In genomic region chr15:83638196-83638899, GRCm38 (mm10) we compare ENCODE assay signal across 16 mouse cellular contexts. TPM values are rescaled to one million over a fixed set of nuclear protein-coding genes. Genes with fewer than 3 reads are reported as not detected.
DNase-seq lines count a peak whose midpoint lies in the region; ATAC-seq and TF ChIP-seq lines count a peak whose summit lies in the region.
"Had no signal": no experiment of that assay in that cellular context is flagged by ENCODE, and none has a peak within 500 bp of the region (broad histone marks: within the 10 kb centered on the region; RNA-seq: fewer than 3 reads in every experiment).

No protein-coding gene starts in this region.

- 84% methylated on average over 20 of the region's 20 CpGs for WGBS in hindbrain, embryonic 10.5 days
- WGBS in hindbrain, embryonic 12.5 days = 73% methylated on average over 20 of the region's 20 CpGs
- 75% methylated on average over 20 of the region's 20 CpGs for WGBS in embryonic facial prominence, embryonic 10.5 days
- WGBS in kidney, embryonic 16.5 days = 82% methylated on average over 20 of the region's 20 CpGs

- no peak overlapping the region for H3K4me2 ChIP-seq in hindbrain, embryonic 12.5 days (replicated peaks)
- no peak overlapping the region for H3K4me2 ChIP-seq in kidney, embryonic 16.5 days (replicated peaks; ENCODE audit: low read depth, low read length)
- H3K4me2 ChIP-seq: liver, embryonic 13.5 days had no signal

- H3K36me3 ChIP-seq in hindbrain, embryonic 10.5 days = peaks cover 81% of the 10 kb centered on the region
- 0 out of 2 replicates have a peak, but pooled peaks cover 16% of the 10 kb centered on the region for H3K36me3 ChIP-seq in hindbrain, embryonic 12.5 days
- H3K36me3 ChIP-seq in ES-E14 (ENCODE audit: control insufficient read depth, insufficient read depth, low read length, poor library complexity, severe bottlenecking) = no peaks in the 10 kb centered on the region
- peaks cover 67% of the 10 kb centered on the region for H3K36me3 ChIP-seq in embryonic facial prominence, embryonic 10.5 days (replicated peaks)
- H3K36me3 ChIP-seq in kidney, embryonic 16.5 days (ENCODE audit: insufficient read depth, low read length) = no peaks in the 10 kb centered on the region
- H3K36me3 ChIP-seq: liver, embryonic 13.5 days had no signal

- H3K4me3 ChIP-seq in hindbrain, embryonic 10.5 days = no peak overlapping the region
- H3K4me3 ChIP-seq in hindbrain, embryonic 12.5 days = no peak overlapping the region
- H3K4me3 ChIP-seq in ES-E14 (ENCODE audit: insufficient read depth in 1 of 2, low read depth in 1 of 2, low read length in 2 of 2, poor library complexity in 1 of 2, severe bottlenecking in 1 of 2) = peak overlapping the region; percentile 33 to 41; a peak in 2 of 4 replicates
- no peak overlapping the region for H3K4me3 ChIP-seq in embryonic facial prominence, embryonic 10.5 days
- H3K4me3 ChIP-seq in kidney, embryonic 16.5 days (ENCODE audit: low read length) = no peak overlapping the region
- H3K4me3 ChIP-seq: liver, embryonic 13.5 days had no signal

- no peaks in the 10 kb centered on the region for H3K27me3 ChIP-seq in hindbrain, embryonic 10.5 days (ENCODE audit: insufficient read depth, poor library complexity, severe bottlenecking)
- H3K27me3 ChIP-seq in hindbrain, embryonic 12.5 days = no peaks in the 10 kb centered on the region
- peaks cover 21% of the 10 kb centered on the region for H3K27me3 ChIP-seq in embryonic facial prominence, embryonic 10.5 days (replicated peaks; ENCODE audit: low read depth, poor library complexity, severe bottlenecking)
- 0 out of 2 replicates have a peak, but pooled peaks cover 4% of the 10 kb centered on the region for H3K27me3 ChIP-seq in kidney, embryonic 16.5 days (ENCODE audit: insufficient read depth, low read length)
- H3K27me3 ChIP-seq: liver, embryonic 13.5 days had no signal

- H3K4me1 ChIP-seq in hindbrain, embryonic 10.5 days (replicated peaks) = peaks cover 26% of the 10 kb centered on the region
- H3K4me1 ChIP-seq in hindbrain, embryonic 12.5 days = peaks cover 15% of the 10 kb centered on the region
- peaks cover 1 to 27% of the 10 kb centered on the region in 2 experiments; a peak in 1 of 4 replicates for H3K4me1 ChIP-seq in ES-E14 (ENCODE audit: control insufficient read depth in 2 of 2, insufficient read depth in 2 of 2, low read length in 2 of 2, poor library complexity in 1 of 2)
- peaks cover 45% of the 10 kb centered on the region for H3K4me1 ChIP-seq in embryonic facial prominence, embryonic 10.5 days
- no peaks in the 10 kb centered on the region for H3K4me1 ChIP-seq in kidney, embryonic 16.5 days (ENCODE audit: insufficient read depth, low read length)
- H3K4me1 ChIP-seq: liver, embryonic 13.5 days had no signal

- no peak overlapping the region for H3K9ac ChIP-seq in hindbrain, embryonic 12.5 days
- H3K9ac ChIP-seq in ES-E14 (ENCODE audit: insufficient read depth, low read depth, low read length, poor library complexity, severe bottlenecking) = 0 out of 2 replicates have a peak overlapping the region, but pooled peaks have one; percentile 13
- no peak overlapping the region for H3K9ac ChIP-seq in kidney, embryonic 16.5 days (replicated peaks; ENCODE audit: low read length)
- H3K9ac ChIP-seq: liver, embryonic 13.5 days had no signal

- DNase-seq in hindbrain, embryonic 10.5 days (ENCODE audit: low spot score) = no peak
- DNase-seq in ES-E14 (ENCODE audit: low read depth, low spot score) = no peak
- peak; percentile 25 for DNase-seq in adrenal gland, postnatal 10 days
- DNase-seq in embryonic facial prominence, embryonic 10.5 days (ENCODE audit: low spot score) = no peak
- no peak for DNase-seq in kidney, postnatal 14 days
- no peak for DNase-seq in left cerebral cortex, adult 9 months (ENCODE audit: low spot score in 2 of 2)
- DNase-seq: heart, postnatal 36 days; kidney, adult 11 months; kidney, postnatal 36 days; liver, embryonic 13.5 days; retina, postnatal 1 day; right cerebral cortex, postnatal 4 days; thymus, postnatal 36 days had no signal

- H3K9me3 ChIP-seq in hindbrain, embryonic 10.5 days = no peaks in the 10 kb centered on the region
- H3K9me3 ChIP-seq in hindbrain, embryonic 12.5 days (replicated peaks) = no peaks in the 10 kb centered on the region
- H3K9me3 ChIP-seq in ES-E14 (ENCODE audit: control insufficient read depth, insufficient read depth, low read depth, low read length) = no peaks in the 10 kb centered on the region
- no peaks in the 10 kb centered on the region for H3K9me3 ChIP-seq in embryonic facial prominence, embryonic 10.5 days
- no peaks in the 10 kb centered on the region for H3K9me3 ChIP-seq in kidney, embryonic 16.5 days (ENCODE audit: low read length)
- H3K9me3 ChIP-seq: liver, embryonic 13.5 days had no signal

- no peak for ATAC-seq in hindbrain, embryonic 12.5 days (ENCODE audit: low FRiP score)
- ATAC-seq in kidney, embryonic 16.5 days (ENCODE audit: low FRiP score, low TSS enrichment) = no peak
- ATAC-seq: hindbrain, postnatal 0 days had no signal

- H3K27ac ChIP-seq in hindbrain, embryonic 10.5 days = peak overlapping the region; percentile 53
- H3K27ac ChIP-seq in hindbrain, embryonic 12.5 days = no peak overlapping the region
- H3K27ac ChIP-seq in ES-E14 (ENCODE audit: insufficient read depth, low read depth, low read length, poor library complexity, severe bottlenecking) = no peak overlapping the region
- peak overlapping the region; percentile 72 for H3K27ac ChIP-seq in embryonic facial prominence, embryonic 10.5 days (replicated peaks)
- no peak overlapping the region for H3K27ac ChIP-seq in kidney, embryonic 16.5 days (ENCODE audit: low read length)
- H3K27ac ChIP-seq: hindbrain, postnatal 0 days; liver, embryonic 13.5 days had no signal

- in situ Hi-C loops in ES-E14 (cut with MboI; ENCODE audit: low sequenced_read_pairs in 2 of 2, unreplicated experiment in 2 of 2) = loop anchor here in 1 of 2 experiments (10.0 kb wide), 1 partner anchor 116 kb away; no protein-coding TSS in a partner anchor

TF ChIP-seq in ES-E14, 5 proteins besides CTCF, POLR2A, EP300 and RAD21:
- TF ChIP-seq ZNF384 (IDR thresholded peaks at IDR 0.05; ENCODE audit: low read depth, low read length) (no peak), HCFC1 (IDR thresholded peaks at IDR 0.05; ENCODE audit: borderline replicate concordance, insufficient read depth, low read length) (no peak), CHD2 (IDR thresholded peaks at IDR 0.05; ENCODE audit: low read depth, low read length) (no peak), MAFK (IDR thresholded peaks at IDR 0.05; ENCODE audit: insufficient read depth, low read depth, low read length) (no peak), ZC3H11A (IDR thresholded peaks at IDR 0.05; ENCODE audit: borderline replicate concordance, low read depth, low read length) (no peak)
TF ChIP-seq in ES-E14: peak in this region for 0.

RNA-seq across cellular contexts. Expression of gene Ttll12, which starts 43.4 kb away (rescaled TPM):
- polyA plus RNA-seq in hindbrain, embryonic 10.5 days (2016; fragmentation: Nextera tagmentation; extraction: Ambion mirVana) = 59.1 and 59.6 TPM in 2 replicates
- polyA plus RNA-seq in hindbrain, embryonic 12.5 days (2016; fragmentation: Nextera tagmentation; extraction: Ambion mirVana) = 44.3 and 45.1 TPM in 2 replicates
- total RNA-seq in ES-E14 (2012; rRNA removed) = 32.2 and 45.5 TPM in 2 replicates
- total RNA-seq in adrenal gland, postnatal 10 days (2021) = 10 to 100 TPM; 19.0 to 21.1 TPM
- 62.8 and 64.3 TPM in 2 replicates for polyA plus RNA-seq in embryonic facial prominence, embryonic 10.5 days (2016; fragmentation: Nextera tagmentation; extraction: Ambion mirVana)
- polyA plus RNA-seq in kidney, embryonic 16.5 days (2015; fragmentation: Nextera tagmentation; extraction: Ambion mirVana) = 38.9 and 40.8 TPM in 2 replicates

Comparison
In these comparisons a context has a peak if more than half of its experiments do, and no peak if none do; other contexts are left out.
1. H3K27ac ChIP-seq: peak in hindbrain, embryonic 10.5 days (single experiment) and embryonic facial prominence, embryonic 10.5 days (single experiment); none in hindbrain, embryonic 12.5 days (single experiment), ES-E14 (single experiment) and kidney, embryonic 16.5 days (single experiment).
2. H3K4me3 ChIP-seq: peak in ES-E14 (2 of 2); none in hindbrain, embryonic 10.5 days (single experiment), hindbrain, embryonic 12.5 days (single experiment), embryonic facial prominence, embryonic 10.5 days (single experiment) and kidney, embryonic 16.5 days (single experiment).